Mouse (Mus musculus) C2C12 (cell line): ENCODE data around the gene Ppp2r1b. TPM values are rescaled to one million over a fixed set of nuclear protein-coding genes. Genes with fewer than 3 reads are reported as not detected.

ENCODE experiments used
- H3K27me3 ChIP-seq: one replicate; pipeline ENCODE4 v1.6.1; 2011; ENCODE audit not compliant: control insufficient read depth, insufficient read depth, insufficient read length
- H3K36me3 ChIP-seq: one replicate; pipeline ENCODE4 v1.6.1; 2011; ENCODE audit not compliant: control insufficient read depth, insufficient read depth
- H3K4me3 ChIP-seq: one replicate; pipeline ENCODE4 v1.5.1; 2011; ENCODE audit warnings: mild to moderate bottlenecking, control low read depth; ENCODE audit not compliant: poor library complexity, insufficient read depth, severe bottlenecking
- H3K79me2 ChIP-seq: one replicate; pipeline ENCODE4 v1.6.1; 2011; ENCODE audit not compliant: control insufficient read depth, insufficient read depth
- H3K79me3 ChIP-seq: one replicate; pipeline ENCODE4 v1.6.1; 2011; ENCODE audit warnings: low read depth, control low read depth
- H3ac ChIP-seq: one replicate; pipeline ENCODE3; 2011; ENCODE audit warnings: low read depth; ENCODE audit not compliant: control insufficient read depth, insufficient read length
- CEBPB ChIP-seq: IDR thresholded peaks from one replicate; pipeline ENCODE4 v1.6.1; 2011; ENCODE audit warnings: low read depth, mild to moderate bottlenecking, control low read depth, moderate library complexity
- CTCF ChIP-seq: IDR thresholded peaks from one replicate; pipeline ENCODE4 v1.5.1; 2011; ENCODE audit not compliant: control insufficient read depth, insufficient read depth, insufficient read length
- FOSL1 ChIP-seq: IDR thresholded peaks from one replicate; pipeline ENCODE4 v1.8.0; 2011; ENCODE audit warnings: mild to moderate bottlenecking, low read length; ENCODE audit not compliant: poor library complexity, insufficient read depth, severe bottlenecking
- MAX ChIP-seq: IDR thresholded peaks from one replicate; pipeline ENCODE4 v1.6.1; 2011; ENCODE audit warnings: mild to moderate bottlenecking, control low read depth
- MYOD1 ChIP-seq: IDR thresholded peaks from one replicate; pipeline ENCODE4 v1.6.1; 2011; ENCODE audit warnings: low read depth; ENCODE audit not compliant: control insufficient read depth, insufficient read length
- MYOG ChIP-seq: IDR thresholded peaks from one replicate; pipeline ENCODE4 v1.6.1; 2011; ENCODE audit not compliant: control insufficient read depth, insufficient read length; ENCODE audit errors: extremely low read depth
- USF1 ChIP-seq: IDR thresholded peaks from one replicate; pipeline ENCODE4 v1.6.1; 2011; ENCODE audit warnings: low read depth, mild to moderate bottlenecking, control low read depth, moderate library complexity
- polyA plus RNA-seq: library from polyadenylated mRNA; unstranded; fragments of >200 nt; fragmentation: generic; extraction: Trizol; gene quantifications from one replicate; pipeline ENCODE4 v1.2.1, GENCODE M21; 2012; ENCODE audit warnings: missing spikeins

Gene Ppp2r1b
- polyA plus RNA-seq, 1 experiment, result 26.7 TPM

GRCm38 (mm10) chr9:50924454-50924853 is 79.4 kb downstream of the Ppp2r1b start:
- Histone ChIP-seq H3K79me3 (no peaks in the 10 kb centered on the region), H3K36me3 (no peaks in the 10 kb centered on the region), H3K79me2 (no peaks in the 10 kb centered on the region), H3K27me3 (no peaks in the 10 kb centered on the region), H3K4me3 (no peak overlapping the region), H3ac (no peak overlapping the region)
- no peak for TF ChIP-seq MAX
- TF ChIP-seq USF1, result no peak
- TF ChIP-seq CTCF, result no peak
- TF ChIP-seq CEBPB, result no peak
- TF ChIP-seq MYOG, result no peak
- TF ChIP-seq MYOD1, result no peak
- TF ChIP-seq FOSL1, result no peak

GRCm38 (mm10) chr9:50925801-50926200 is 80.7 kb downstream of the Ppp2r1b start:
- H3K27me3 ChIP-seq, result no peaks in the 10 kb centered on the region
- no peaks in the 10 kb centered on the region for H3K79me2 ChIP-seq
- no peak overlapping the region for H3K4me3 ChIP-seq
- H3K36me3 ChIP-seq, result no peaks in the 10 kb centered on the region
- no peaks in the 10 kb centered on the region for H3K79me3 ChIP-seq
- TF ChIP-seq FOSL1 (no peak), CTCF (no peak), MYOG (no peak), MAX (no peak), CEBPB (no peak), MYOD1 (no peak), USF1 (no peak)
- H3ac ChIP-seq, result no peak overlapping the region

- no peak overlapping the region for H3K4me3 ChIP-seq
- peaks cover 19% of the 10 kb centered on the region for H3K36me3 ChIP-seq
- TF ChIP-seq CTCF, result no peak
- no peak for TF ChIP-seq USF1
- no peak for TF ChIP-seq CEBPB
- no peak for TF ChIP-seq MAX
- TF ChIP-seq FOSL1, result no peak
- no peaks in the 10 kb centered on the region for H3K79me2 ChIP-seq
- no peaks in the 10 kb centered on the region for H3K79me3 ChIP-seq
- no peaks in the 10 kb centered on the region for H3K27me3 ChIP-seq
- no peak overlapping the region for H3ac ChIP-seq
Observed at GRCm38 (mm10) chr9:50929986-50930385, 84.9 kb downstream of the Ppp2r1b start.

GRCm38 (mm10) chr9:50941804-50942401 is 96.8 kb downstream of the Ppp2r1b start:
- Histone ChIP-seq H3ac (no peak overlapping the region), H3K36me3 (no peaks in the 10 kb centered on the region), H3K79me3 (no peaks in the 10 kb centered on the region), H3K4me3 (no peak overlapping the region), H3K27me3 (no peaks in the 10 kb centered on the region), H3K79me2 (no peaks in the 10 kb centered on the region)
- TF ChIP-seq CTCF, result no peak
- no peak for TF ChIP-seq MAX
- no peak for TF ChIP-seq USF1
- TF ChIP-seq MYOD1, result no peak
- TF ChIP-seq CEBPB, result no peak
- TF ChIP-seq MYOG, result no peak

GRCm38 (mm10) chr9:50942711-50943110 is 97.6 kb downstream of the Ppp2r1b start:
- Histone ChIP-seq H3K79me2 (no peaks in the 10 kb centered on the region), H3ac (no peak overlapping the region)

More at GRCm38 (mm10) chr9:50942711-50943110, 97.6 kb downstream of the Ppp2r1b start:
- no peaks in the 10 kb centered on the region for H3K27me3 ChIP-seq
- H3K4me3 ChIP-seq, result no peak overlapping the region
- H3K79me3 ChIP-seq, result no peaks in the 10 kb centered on the region
- no peak for TF ChIP-seq MYOD1
- no peak for TF ChIP-seq MAX
- TF ChIP-seq MYOG, result no peak
- no peak for TF ChIP-seq CTCF
- no peak for TF ChIP-seq FOSL1
- TF ChIP-seq CEBPB, result no peak
- TF ChIP-seq USF1, result no peak
- H3K36me3 ChIP-seq, result no peaks in the 10 kb centered on the region

Other genes starting within 250 kb of the Ppp2r1b start
- 244 TPM for gene Sdhd, start 241.5 kb upstream of the Ppp2r1b start, polyA plus RNA-seq
- gene Timm8b, start 241.4 kb upstream of the Ppp2r1b start, polyA plus RNA-seq, result 195 TPM
- 2.5 TPM for gene Pih1d2, start 228.0 kb upstream of the Ppp2r1b start, polyA plus RNA-seq
- gene Nkapd1, start 227.8 kb upstream of the Ppp2r1b start, polyA plus RNA-seq, result 3.6 TPM
- 42.1 TPM for gene Dlat, start 185.5 kb upstream of the Ppp2r1b start, polyA plus RNA-seq
- 1.2 TPM for gene Dixdc1, start 105.8 kb upstream of the Ppp2r1b start, polyA plus RNA-seq
- 1.3 TPM for gene 2310030G06Rik, start 98.8 kb upstream of the Ppp2r1b start, polyA plus RNA-seq
- 224 TPM for gene Cryab, start 94.0 kb upstream of the Ppp2r1b start, polyA plus RNA-seq
- gene Hspb2, start 92.9 kb upstream of the Ppp2r1b start, polyA plus RNA-seq, result 36.4 TPM
- 4.4 TPM for gene Fdxacb1, start 77.1 kb upstream of the Ppp2r1b start, polyA plus RNA-seq
- 23.0 TPM for gene Alg9, start 70.3 kb upstream of the Ppp2r1b start, polyA plus RNA-seq
- 4.8 TPM for gene 1110032A03Rik, start 69.8 kb upstream of the Ppp2r1b start, polyA plus RNA-seq
- gene Sik2, start 163.8 kb downstream of the Ppp2r1b start, polyA plus RNA-seq, result 9.1 TPM
- not detected for gene Btg4, start 215.6 kb downstream of the Ppp2r1b start, polyA plus RNA-seq
- gene Layn, start 231.8 kb downstream of the Ppp2r1b start, polyA plus RNA-seq, result 28.8 TPM